Mouse (Mus musculus) thymus, adult 2 months (tissue): ENCODE data around the gene Fem1b. TPM values are rescaled to one million over a fixed set of nuclear protein-coding genes. Genes with fewer than 3 reads are reported as not detected.

Experiments used
- DNase-seq: peaks from one replicate; pipeline ENCODE4 v3.0.0; 2021
- H3K27ac ChIP-seq: fragments of 200-500 bp; 2 replicates; pipeline ENCODE4 v1.5.1; 2012; ENCODE audit warnings: low read length, control low read depth; ENCODE audit not compliant: control insufficient read depth, insufficient read depth
- H3K27me3 ChIP-seq: fragments of 200-500 bp; 2 replicates; pipeline ENCODE4 v1.6.1; 2012; ENCODE audit warnings: mild to moderate bottlenecking, low read length, moderate library complexity, mixed read lengths; ENCODE audit not compliant: control insufficient read depth, insufficient read depth
- H3K36me3 ChIP-seq: fragments of 200-500 bp; 2 replicates; pipeline ENCODE4 v1.6.1; 2012; ENCODE audit warnings: mild to moderate bottlenecking, low read length, moderate library complexity; ENCODE audit not compliant: control insufficient read depth, insufficient read depth
- H3K4me1 ChIP-seq: fragments of 200-500 bp; replicated peaks from 2 replicates; pipeline ENCODE4 v1.6.1; 2012; ENCODE audit warnings: low read length; ENCODE audit not compliant: control insufficient read depth, insufficient read depth
- H3K4me3 ChIP-seq: fragments of 200-500 bp; 2 replicates; pipeline ENCODE4 v1.5.1; 2012; ENCODE audit warnings: mild to moderate bottlenecking, low read length, control low read depth, moderate library complexity; ENCODE audit not compliant: control insufficient read depth, insufficient read depth
- CTCF ChIP-seq: fragments of 200-500 bp; IDR thresholded peaks from 2 replicates; pipeline ENCODE4 v1.5.1; 2012; ENCODE audit warnings: mild to moderate bottlenecking, control low read depth, low read length, moderate library complexity, borderline replicate concordance; ENCODE audit not compliant: control insufficient read depth, poor library complexity, insufficient read depth; ENCODE audit errors: extremely low read depth
- POLR2A ChIP-seq: fragments of 200-500 bp; IDR thresholded peaks from 2 replicates; pipeline ENCODE4 v1.6.1; 2012; ENCODE audit warnings: mild to moderate bottlenecking, low read length, control low read depth, moderate library complexity; ENCODE audit not compliant: control insufficient read depth, poor library complexity, insufficient read depth; ENCODE audit errors: extremely low read depth
- WGBS: fragments of 180-500 bp; shearing (Covaris S2); methylation state at CpG from one replicate; pipeline ENCODE4 v1.1.7; 2018; 5-methylcytosine and 5-hydroxymethylcytosine counted together
- polyA plus RNA-seq: library from polyadenylated mRNA; depleted of rRNA; stranded (reverse); fragments of >200 nt; gene quantifications from 2 replicates; pipeline ENCODE4 v1.2.3, GENCODE M21; 2012

Fem1b gene
- polyA plus RNA-seq, 1 experiment = 15.3 TPM

- TF ChIP-seq POLR2A = no peak
- TF ChIP-seq CTCF = 0 out of 2 replicates have a peak, but pooled peaks have one; percentile 27
- H3K4me1 ChIP-seq = no peaks in the 10 kb centered on the region
- H3K36me3 ChIP-seq = no peaks in the 10 kb centered on the region
- H3K27ac ChIP-seq = no peak overlapping the region
- no peaks in the 10 kb centered on the region for H3K27me3 ChIP-seq
- WGBS = 85% methylated on average over 16 of the region's 16 CpGs
- no peak for DNase-seq
- no peak overlapping the region for H3K4me3 ChIP-seq
These were observed 28.6 kb downstream of the Fem1b start for GRCm38 (mm10) chr9:62782976-62783781.

GRCm38 (mm10) chr9:62781965-62782364, 29.8 kb downstream of the Fem1b start:
- TF ChIP-seq CTCF = no peak
- no peak for TF ChIP-seq POLR2A
- no peaks in the 10 kb centered on the region for H3K4me1 ChIP-seq
- no peaks in the 10 kb centered on the region for H3K36me3 ChIP-seq
- H3K27ac ChIP-seq = no peak overlapping the region
- DNase-seq = no peak
- H3K4me3 ChIP-seq = no peak overlapping the region
- H3K27me3 ChIP-seq = no peaks in the 10 kb centered on the region
- 87% methylated on average over 3 of the region's 3 CpGs for WGBS

GRCm38 (mm10) chr9:62778721-62779120, 33.0 kb downstream of the Fem1b start:
- no peaks in the 10 kb centered on the region for H3K36me3 ChIP-seq
- 90% methylated on average over 9 of the region's 9 CpGs for WGBS
- H3K27me3 ChIP-seq = no peaks in the 10 kb centered on the region
- H3K27ac ChIP-seq = no peak overlapping the region
- DNase-seq = no peak
- no peaks in the 10 kb centered on the region for H3K4me1 ChIP-seq
- TF ChIP-seq POLR2A (no peak), CTCF (no peak)
- H3K4me3 ChIP-seq = no peak overlapping the region

GRCm38 (mm10) chr9:62777461-62777860, 34.3 kb downstream of the Fem1b start:
- Histone ChIP-seq H3K4me1 (no peaks in the 10 kb centered on the region), H3K4me3 (no peak overlapping the region), H3K27me3 (no peaks in the 10 kb centered on the region), H3K27ac (no peak overlapping the region), H3K36me3 (no peaks in the 10 kb centered on the region)
- TF ChIP-seq POLR2A (no peak), CTCF (no peak)
- DNase-seq = peak; percentile 65
- WGBS = 11% methylated on average over 5 of the region's 5 CpGs

GRCm38 (mm10) chr9:62775464-62775863, 36.3 kb downstream of the Fem1b start:
- H3K27ac ChIP-seq = no peak overlapping the region
- no peaks in the 10 kb centered on the region for H3K27me3 ChIP-seq
- no peak for DNase-seq
- H3K36me3 ChIP-seq = no peaks in the 10 kb centered on the region
- no peaks in the 10 kb centered on the region for H3K4me1 ChIP-seq
- WGBS = 76% methylated on average over 4 of the region's 4 CpGs
- TF ChIP-seq POLR2A = no peak
- no peak for TF ChIP-seq CTCF
- H3K4me3 ChIP-seq = no peak overlapping the region

- Histone ChIP-seq H3K4me3 (no peak overlapping the region), H3K27me3 (no peaks in the 10 kb centered on the region), H3K36me3 (no peaks in the 10 kb centered on the region), H3K27ac (no peak overlapping the region), H3K4me1 (no peaks in the 10 kb centered on the region)
- no peak for TF ChIP-seq CTCF
- TF ChIP-seq POLR2A = no peak
- 93% methylated on average over 8 of the region's 8 CpGs for WGBS
- no peak for DNase-seq
These were observed 39.0 kb downstream of the Fem1b start for GRCm38 (mm10) chr9:62772746-62773145.

- H3K27me3 ChIP-seq = no peaks in the 10 kb centered on the region
- no peak overlapping the region for H3K4me3 ChIP-seq
- TF ChIP-seq POLR2A (no peak), CTCF (no peak)
- H3K4me1 ChIP-seq = peaks cover 3% of the 10 kb centered on the region; the same call in 1 of the 2 replicates
- H3K36me3 ChIP-seq = no peaks in the 10 kb centered on the region
- WGBS = 89% methylated on average over 5 of the region's 5 CpGs
- no peak for DNase-seq
- no peak overlapping the region for H3K27ac ChIP-seq
These were observed 43.4 kb downstream of the Fem1b start for GRCm38 (mm10) chr9:62768361-62768760.
